Mouse (Mus musculus) embryonic facial prominence, embryonic 11.5 days (tissue): ENCODE measurements around the gene Pip4k2b. TPM values are rescaled to one million over a fixed set of nuclear protein-coding genes. Genes with fewer than 3 reads are reported as not detected.

ENCODE experiments used
- ATAC-seq: fragments of 200-750 bp; cut with Nextera tagmentation; replicated peaks from 2 replicates; pipeline ENCODE4 v1.8.0; 2017; ENCODE audit warnings: low read depth; ENCODE audit not compliant: insufficient number of reproducible peaks, low FRiP score, low TSS enrichment
- DNase-seq: peaks from one replicate; pipeline ENCODE4 v3.0.0-alpha.2; 2015; ENCODE audit warnings: low spot score
- H3K27ac ChIP-seq: fragments of 300-500 bp; sonication (generic); replicated peaks from 2 replicates; pipeline ENCODE4 v1.5.1; 2014; ENCODE audit warnings: mild to moderate bottlenecking, low read depth, low read length, control low read depth
- H3K27me3 ChIP-seq: fragments of 300-500 bp; sonication (generic); 2 replicates; pipeline ENCODE4 v1.6.1; 2014; ENCODE audit warnings: mild to moderate bottlenecking, low read length, moderate library complexity, mixed read lengths; ENCODE audit not compliant: control insufficient read depth, insufficient read depth
- H3K36me3 ChIP-seq: fragments of 300-500 bp; sonication (generic); replicated peaks from 2 replicates; pipeline ENCODE4 v1.6.1; 2014; ENCODE audit warnings: low read depth, mild to moderate bottlenecking, low read length, moderate library complexity, mixed read lengths; ENCODE audit not compliant: control insufficient read depth, insufficient read depth
- H3K4me1 ChIP-seq: fragments of 300-500 bp; sonication (generic); 2 replicates; pipeline ENCODE4 v1.6.1; 2014; ENCODE audit warnings: low read length, mixed read lengths; ENCODE audit not compliant: control insufficient read depth, insufficient read depth
- H3K4me2 ChIP-seq: fragments of 300-500 bp; sonication (generic); 2 replicates; pipeline ENCODE4 v1.6.1; 2014; ENCODE audit warnings: low read depth, mild to moderate bottlenecking, control low read depth, low read length, moderate library complexity
- H3K4me3 ChIP-seq: fragments of 300-500 bp; sonication (generic); 2 replicates; pipeline ENCODE4 v1.5.1; 2014; ENCODE audit warnings: low read depth, low read length, control low read depth
- H3K9ac ChIP-seq: fragments of 300-500 bp; sonication (generic); replicated peaks from 2 replicates; pipeline ENCODE4 v1.6.1; 2014; ENCODE audit warnings: mild to moderate bottlenecking, control low read depth, low read length
- H3K9me3 ChIP-seq: fragments of 300-500 bp; sonication (generic); replicated peaks from 2 replicates; pipeline ENCODE4 v1.6.1; 2016; ENCODE audit warnings: mild to moderate bottlenecking, low read length, inconsistent platforms, mixed read lengths; ENCODE audit not compliant: control insufficient read depth
- WGBS: fragments of 180-500 bp; shearing (Covaris S2); extraction: QIAGEN DNeasy Blood & Tissue Kit; methylation state at CpG from one replicate; pipeline ENCODE4 v1.1.7; 2014; 5-methylcytosine and 5-hydroxymethylcytosine counted together
- polyA plus RNA-seq: library from polyadenylated mRNA; unstranded; fragments of >200 nt; fragmentation: Nextera tagmentation; extraction: Ambion mirVana; gene quantifications from 2 replicates; pipeline ENCODE4 v1.2.1, GENCODE M21; 2014

The Pip4k2b gene
- polyA plus RNA-seq, 1 experiment from 2014 or later, result 2.8 TPM

DNA sequence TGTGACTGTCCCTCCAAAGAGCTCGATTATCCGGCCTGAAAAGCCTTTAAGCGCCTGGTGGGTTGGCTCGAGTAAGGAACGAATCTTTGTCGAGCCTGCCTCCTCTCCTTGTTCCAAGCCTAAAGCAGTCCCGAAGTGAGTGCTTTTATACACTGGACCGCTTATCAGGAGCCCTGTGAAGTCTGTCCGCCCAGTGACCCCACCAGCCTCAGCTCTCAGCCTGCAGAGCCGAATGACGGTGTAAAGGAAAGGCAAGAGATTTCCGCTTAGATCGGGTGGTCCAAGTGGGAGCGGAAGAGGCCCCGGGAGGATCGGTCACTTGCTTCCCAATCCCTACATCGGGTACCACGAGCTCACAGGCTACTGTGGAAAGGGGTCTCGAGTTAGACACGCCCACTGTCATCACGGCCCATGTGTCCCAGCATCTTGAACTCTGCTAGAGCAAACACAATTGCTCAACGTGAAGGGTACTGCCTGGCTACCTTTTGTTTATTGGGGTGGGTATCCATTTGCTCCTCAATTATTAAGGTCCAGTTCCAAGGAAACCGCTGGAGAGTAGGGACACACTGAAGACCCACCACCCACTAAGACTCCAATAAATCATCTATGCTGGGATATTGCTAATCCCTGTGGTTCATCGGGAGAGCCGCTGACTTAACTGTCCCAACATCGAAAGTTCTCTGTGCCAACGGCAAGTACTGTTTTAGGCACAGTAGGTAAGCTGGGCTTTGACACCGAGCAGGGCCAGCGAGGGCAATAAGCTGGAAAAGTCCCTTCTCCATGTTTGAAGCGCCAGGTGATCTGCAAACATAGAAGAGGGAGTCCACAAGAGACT is 43.5 kb downstream of the Pip4k2b start:
- Histone ChIP-seq H3K9ac (peak overlapping the region; percentile 87), H3K4me2 (peak overlapping the region; percentile 94), H3K27me3 (no peaks in the 10 kb centered on the region), H3K36me3 (no peaks in the 10 kb centered on the region), H3K9me3 (no peaks in the 10 kb centered on the region), H3K27ac (peak overlapping the region; percentile 97), H3K4me3 (peak overlapping the region; percentile 87), H3K4me1 (peaks cover 10% of the 10 kb centered on the region)
- 18% methylated on average over 30 of the region's 30 CpGs for WGBS
- no peak for ATAC-seq
- DNase-seq, result peak; percentile 61

DNA sequence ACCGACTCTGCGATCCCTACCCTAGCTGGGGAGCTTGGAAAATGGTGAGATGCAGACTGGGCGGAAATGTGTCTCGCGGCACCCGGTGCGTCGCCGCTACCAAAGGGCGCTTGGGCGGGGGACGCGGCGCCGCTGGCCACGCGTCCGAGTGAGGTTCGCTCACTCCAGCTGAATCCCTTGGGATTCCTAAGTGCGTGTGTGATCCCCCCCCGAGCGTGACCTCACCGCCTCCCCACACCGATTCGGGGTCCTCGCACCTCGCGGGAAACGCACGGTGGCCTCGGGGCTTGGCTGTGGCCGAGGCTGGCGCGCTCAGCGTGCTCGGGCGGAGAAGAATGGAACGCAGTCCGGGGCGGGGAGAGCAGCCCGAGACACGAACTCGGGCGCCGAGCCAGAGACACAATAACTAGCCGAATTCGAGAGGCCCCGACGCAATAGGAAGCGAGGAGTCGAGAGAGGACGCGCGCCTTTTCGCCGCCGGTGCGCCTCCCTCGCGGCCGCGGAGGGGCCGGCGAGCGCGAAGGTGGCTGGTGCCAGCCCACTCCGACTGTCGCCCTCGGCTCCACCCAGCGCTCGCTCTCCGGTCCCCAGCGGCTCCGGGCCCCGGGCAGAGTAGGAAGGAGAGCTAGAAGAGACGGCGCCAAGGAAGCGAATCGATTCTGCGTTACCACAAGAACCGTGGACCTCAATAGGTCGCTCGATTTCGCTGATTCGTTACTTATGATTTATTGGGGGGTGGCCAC is 44.3 kb downstream of the Pip4k2b start, which contains the start of gene Pcgf2:
Gene Pcgf2 (minus strand): TSS at position 495 of the 743 bp plus-strand sequence.
- ATAC-seq, result 0 out of 2 replicates have a peak, but pooled peaks have one; percentile 0
- H3K4me3 ChIP-seq, result peak within 1 kb of the TSS; percentile 87
- no peaks in the 10 kb centered on the region; the same call in 1 of the 2 replicates for H3K36me3 ChIP-seq
- under 1% methylated on average over 85 of the region's 85 CpGs for WGBS
- peak within 1 kb of the TSS; percentile 97 for H3K27ac ChIP-seq
- H3K9me3 ChIP-seq, result no peaks in the 10 kb centered on the region
- H3K4me2 ChIP-seq, result peak within 1 kb of the TSS; percentile 94
- H3K4me1 ChIP-seq, result peaks cover 18% of the 10 kb centered on the region
- peak within 1 kb of the TSS; percentile 87 for H3K9ac ChIP-seq
- DNase-seq, result peak; percentile 77
- H3K27me3 ChIP-seq, result no peaks in the 10 kb centered on the region

DNA sequence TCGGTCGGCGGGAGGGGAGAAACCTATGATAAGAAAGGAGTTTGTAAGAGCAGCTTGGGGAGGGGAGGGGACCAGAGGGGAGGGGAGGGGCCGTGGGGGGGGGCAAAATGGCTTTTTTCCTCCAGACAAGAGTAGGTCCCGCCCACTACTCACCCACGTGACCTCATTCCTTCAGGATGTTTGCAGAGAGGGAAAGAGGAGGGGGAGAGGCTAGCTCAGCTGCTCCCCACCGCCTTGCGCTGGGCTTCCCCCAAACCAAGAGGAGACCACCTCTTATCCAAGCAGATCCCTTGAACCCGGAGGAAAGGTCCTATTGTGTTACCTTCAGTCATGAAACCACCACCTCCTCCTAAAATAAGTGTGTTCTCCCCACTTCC is 44.9 kb downstream of the Pip4k2b start:
- no peaks in the 10 kb centered on the region; the same call in 1 of the 2 replicates for H3K36me3 ChIP-seq
- H3K27me3 ChIP-seq, result no peaks in the 10 kb centered on the region
- peak; percentile 97 for DNase-seq
- WGBS, result 0% methylated on average over 6 of the region's 9 CpGs
- H3K4me1 ChIP-seq, result peaks cover 18% of the 10 kb centered on the region
- H3K27ac ChIP-seq, result peak overlapping the region; percentile 97
- H3K4me3 ChIP-seq, result peak overlapping the region; percentile 87
- peak overlapping the region; percentile 94 for H3K4me2 ChIP-seq
- H3K9ac ChIP-seq, result peak overlapping the region; percentile 87
- H3K9me3 ChIP-seq, result no peaks in the 10 kb centered on the region
- ATAC-seq, result 0 out of 2 replicates have a peak, but pooled peaks have one; percentile 8

DNA sequence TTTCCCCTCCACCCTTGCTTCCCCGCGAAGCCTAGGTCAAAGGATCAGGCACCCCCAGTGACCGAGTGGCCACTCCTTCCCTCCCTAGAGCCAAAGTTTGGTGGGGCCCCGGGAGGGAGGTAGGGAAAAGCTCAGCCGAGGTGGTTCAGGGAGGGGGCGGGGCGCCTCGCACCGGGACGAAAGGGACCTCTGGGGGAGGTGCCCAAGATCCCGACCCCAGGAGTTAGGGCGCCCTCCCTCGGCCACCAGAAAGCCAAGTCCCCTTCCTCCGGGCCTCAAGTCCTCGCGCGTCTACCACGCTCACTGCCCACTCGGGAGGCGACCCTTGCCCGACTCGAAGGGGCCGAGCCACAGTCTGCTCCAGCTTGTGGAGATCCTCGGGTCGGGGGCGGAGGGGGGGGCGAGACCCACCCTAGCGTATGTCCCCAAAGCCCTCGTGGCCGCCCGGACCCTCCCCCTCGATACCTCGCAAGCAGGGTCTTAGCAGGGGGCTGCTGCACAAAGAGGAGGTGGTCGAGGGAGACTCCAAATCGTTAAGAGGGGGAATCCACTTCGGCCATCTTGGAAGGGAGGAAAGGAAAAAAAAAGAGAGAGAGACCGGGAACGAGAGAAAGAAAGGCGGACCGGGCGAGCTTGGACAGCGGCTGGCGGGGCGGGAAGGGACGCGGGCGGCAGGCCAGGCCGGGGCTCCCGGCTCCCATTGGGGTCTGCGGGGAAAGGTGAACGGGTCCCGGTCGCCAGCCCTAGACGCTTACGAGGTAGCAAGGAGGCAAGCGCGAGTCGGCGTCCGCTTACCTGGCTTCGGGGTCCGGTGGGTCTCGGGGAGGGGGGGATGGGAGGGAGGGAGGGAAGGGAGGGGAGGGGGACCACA is 45.5 kb downstream of the Pip4k2b start:
- H3K27ac ChIP-seq, result peak overlapping the region; percentile 94
- WGBS, result under 1% methylated on average over 55 of the region's 63 CpGs
- DNase-seq (peak; percentile 87), ATAC-seq (no peak)
- H3K9ac ChIP-seq, result peak overlapping the region; percentile 83
- H3K4me2 ChIP-seq, result peak overlapping the region; percentile 81
- H3K27me3 ChIP-seq, result no peaks in the 10 kb centered on the region
- peak overlapping the region; percentile 87 for H3K4me3 ChIP-seq
- peaks cover 18% of the 10 kb centered on the region for H3K4me1 ChIP-seq
- H3K9me3 ChIP-seq, result no peaks in the 10 kb centered on the region
- no peaks in the 10 kb centered on the region; the same call in 1 of the 2 replicates for H3K36me3 ChIP-seq

DNA sequence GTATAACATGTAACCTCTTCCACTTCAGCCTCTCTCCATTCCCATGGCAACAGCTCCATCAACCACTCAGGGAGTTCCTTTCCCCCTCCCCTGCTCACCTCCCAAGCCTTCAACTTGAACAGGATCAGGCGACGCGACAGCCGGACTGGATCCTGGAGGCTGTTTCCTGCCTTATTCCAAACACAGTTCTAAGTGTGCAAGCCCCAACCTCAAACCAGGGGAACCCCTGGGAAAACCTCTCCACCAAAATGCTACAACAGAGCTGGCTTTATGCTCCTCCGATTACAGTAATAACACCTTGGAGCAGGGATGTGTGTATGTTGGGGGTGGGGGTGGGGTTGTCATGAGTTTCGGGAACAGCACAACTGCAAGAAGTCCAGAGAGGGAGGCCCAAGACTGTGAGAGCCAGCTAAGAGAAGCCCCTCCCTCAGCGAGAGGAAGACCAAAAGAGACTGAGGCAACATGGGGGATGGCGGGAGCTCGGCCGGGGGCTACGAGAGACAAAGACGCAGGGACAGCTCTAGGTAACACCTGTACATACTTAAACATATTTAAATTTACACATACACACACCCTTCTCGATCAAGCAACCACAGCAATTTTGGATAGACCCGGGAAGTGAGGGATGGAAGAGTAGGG is 46.5 kb downstream of the Pip4k2b start:
- ATAC-seq (peak; percentile 11; the same call in 1 of the 2 replicates), DNase-seq (peak; percentile 69)
- Histone ChIP-seq H3K4me2 (peak overlapping the region; percentile 81), H3K27me3 (no peaks in the 10 kb centered on the region), H3K27ac (peak overlapping the region; percentile 94), H3K9me3 (no peaks in the 10 kb centered on the region), H3K4me3 (peak overlapping the region; percentile 87), H3K36me3 (no peaks in the 10 kb centered on the region; the same call in 1 of the 2 replicates), H3K4me1 (peaks cover 18% of the 10 kb centered on the region), H3K9ac (peak overlapping the region; percentile 83)
- 2% methylated on average over 14 of the region's 14 CpGs for WGBS

DNA sequence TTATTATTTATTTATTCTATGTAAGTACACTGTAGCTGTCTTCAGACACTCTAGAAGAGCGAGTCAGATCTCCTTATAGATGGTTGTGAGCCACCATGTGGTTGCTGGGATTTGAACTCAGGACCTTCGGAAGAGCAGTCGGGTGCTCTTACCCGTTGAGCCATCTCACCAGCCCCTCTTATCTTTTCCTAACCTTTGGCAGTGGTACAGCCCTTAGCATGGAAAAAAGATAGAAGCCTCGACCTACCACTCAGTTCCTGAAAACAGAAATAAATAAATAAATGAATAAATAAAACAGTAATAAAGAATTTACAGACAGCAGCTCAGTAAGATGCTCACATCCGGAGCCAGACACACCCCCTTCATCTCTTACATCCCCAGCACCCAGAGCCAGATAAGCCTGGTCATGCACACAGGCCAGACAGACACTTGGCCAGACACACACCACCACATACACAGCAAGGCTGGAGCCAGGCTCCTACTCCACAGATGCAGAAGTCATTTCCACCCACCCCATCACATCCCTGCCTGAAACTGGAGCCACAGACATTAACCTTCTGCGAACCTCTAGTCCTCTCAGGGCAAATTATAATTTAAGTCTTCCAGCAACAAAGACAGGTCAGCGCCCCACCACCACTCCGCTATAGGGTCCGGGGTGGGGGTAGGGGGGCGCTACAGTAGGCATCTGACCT is 47.2 kb downstream of the Pip4k2b start:
- Histone ChIP-seq H3K9me3 (no peaks in the 10 kb centered on the region), H3K36me3 (peaks cover 4% of the 10 kb centered on the region), H3K4me1 (peaks cover 18% of the 10 kb centered on the region), H3K27ac (peak overlapping the region; percentile 94; the same call in 1 of the 2 replicates), H3K4me2 (peak overlapping the region; percentile 81), H3K9ac (peak overlapping the region; percentile 83), H3K4me3 (peak overlapping the region; percentile 87), H3K27me3 (no peaks in the 10 kb centered on the region)
- WGBS, result 52% methylated on average over 11 of the region's 11 CpGs
- ATAC-seq, result no peak
- DNase-seq, result no peak

DNA sequence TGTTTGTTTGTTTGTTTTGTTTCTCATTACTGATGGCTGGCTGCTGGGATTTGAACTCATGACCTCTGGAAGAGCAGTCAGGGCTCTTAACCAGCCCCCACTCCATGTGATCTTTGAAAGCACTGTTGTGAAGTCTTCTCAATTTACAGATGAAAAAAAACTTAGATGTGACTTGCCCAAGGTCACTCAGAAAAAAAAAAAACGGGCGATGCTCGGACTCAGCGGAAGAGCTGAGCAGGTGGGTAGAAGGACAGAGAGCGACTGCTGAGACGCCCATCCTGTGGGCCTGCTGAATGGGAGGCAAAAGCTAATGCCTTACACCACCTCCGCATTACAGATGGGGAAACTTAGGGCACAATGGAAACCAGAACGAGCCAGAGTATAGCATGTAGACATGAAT is 47.8 kb downstream of the Pip4k2b start:
- Histone ChIP-seq H3K27me3 (no peaks in the 10 kb centered on the region), H3K27ac (no peak overlapping the region), H3K9ac (no peak overlapping the region), H3K4me2 (no peak overlapping the region), H3K9me3 (no peaks in the 10 kb centered on the region), H3K4me3 (no peak overlapping the region), H3K36me3 (peaks cover 7% of the 10 kb centered on the region), H3K4me1 (peaks cover 18% of the 10 kb centered on the region)
- no peak for ATAC-seq
- DNase-seq, result no peak
- 57% methylated on average over 8 of the region's 8 CpGs for WGBS
